ENCODE assay signal across 8 mouse cellular contexts in genomic region chr17:51178491-51179194, GRCm38 (mm10). TPM values are rescaled to one million over a fixed set of nuclear protein-coding genes. Genes with fewer than 3 reads are reported as not detected.
A peak's percentile ranks its signal among the peaks of the same experiment; 100 is the strongest.
DNase-seq lines count a peak whose midpoint lies in the region; ATAC-seq and TF ChIP-seq lines count a peak whose summit lies in the region.

No protein-coding gene starts in this region.

- H3K4me2 ChIP-seq in forebrain, postnatal 0 days (ENCODE audit: low read depth): peak overlapping the region; percentile 68
- peak overlapping the region; percentile 75 for H3K4me2 ChIP-seq in lung, embryonic 14.5 days

- no peak for TF ChIP-seq RAD21 in MEL (IDR thresholded peaks at IDR 0.05; ENCODE audit: low read depth, low read length)

- no peak for TF ChIP-seq EP300 in MEL (IDR thresholded peaks at IDR 0.05; ENCODE audit: low read depth in 1 of 2, low read length in 2 of 2)

- H3K27me3 ChIP-seq in MEL (ENCODE audit: control insufficient read depth in 1 of 2, insufficient read depth in 2 of 2, low read length in 2 of 2): no peaks in the 10 kb centered on the region
- no peaks in the 10 kb centered on the region for H3K27me3 ChIP-seq in forebrain, postnatal 0 days (ENCODE audit: insufficient read depth, low read length)
- H3K27me3 ChIP-seq in lung, embryonic 14.5 days (ENCODE audit: insufficient read depth, low read length): no peaks in the 10 kb centered on the region

- peaks cover 8 to 11% of the 10 kb centered on the region in 2 experiments for H3K4me1 ChIP-seq in MEL (ENCODE audit: control insufficient read depth in 1 of 2, insufficient read depth in 2 of 2, low read length in 2 of 2)
- H3K4me1 ChIP-seq in forebrain, postnatal 0 days (ENCODE audit: insufficient read depth): peaks cover 7% of the 10 kb centered on the region
- no peaks in the 10 kb centered on the region; the same call in 1 of the 2 replicates for H3K4me1 ChIP-seq in lung, embryonic 14.5 days (ENCODE audit: insufficient read depth)

- peak; percentile 81 to 88 for TF ChIP-seq POLR2A in MEL (IDR thresholded peaks at IDR 0.05; ENCODE audit: control insufficient read depth in 1 of 2, insufficient read depth in 1 of 2, low read depth in 1 of 2, low read length in 2 of 2, poor library complexity in 1 of 2)

- peaks cover 0 to 25% of the 10 kb centered on the region in 2 experiments; a peak in 2 of 4 replicates for H3K36me3 ChIP-seq in MEL (ENCODE audit: control insufficient read depth in 1 of 2, insufficient read depth in 2 of 2, low read length in 2 of 2)
- H3K36me3 ChIP-seq in forebrain, postnatal 0 days (ENCODE audit: insufficient read depth): no peaks in the 10 kb centered on the region
- no peaks in the 10 kb centered on the region for H3K36me3 ChIP-seq in lung, embryonic 14.5 days (ENCODE audit: insufficient read depth)

- DNase-seq in MEL (ENCODE audit: low read depth, low spot score): peak; percentile 89
- peak; percentile 77 to 79 for DNase-seq in cerebellum, adult 18-20 months
- DNase-seq in forebrain, postnatal 0 days: peak; percentile 75
- peak; percentile 79 for DNase-seq in heart, postnatal 4 days
- peak; percentile 63 to 64 for DNase-seq in layer of hippocampus, adult 2 months (ENCODE audit: low spot score in 2 of 2)
- peak; percentile 80 for DNase-seq in lung, embryonic 14.5 days
- peak; percentile 78 for DNase-seq in testis, postnatal 14 days (ENCODE audit: low spot score)

- H3K9ac ChIP-seq in MEL (ENCODE audit: control insufficient read depth, low read depth, low read length, poor library complexity, severe bottlenecking): peak overlapping the region; percentile 95
- H3K9ac ChIP-seq in forebrain, postnatal 0 days: peak overlapping the region; percentile 92
- peak overlapping the region; percentile 98 for H3K9ac ChIP-seq in lung, embryonic 14.5 days

- ATAC-seq in forebrain, postnatal 0 days: peak; percentile 76
- ATAC-seq in lung, embryonic 14.5 days (ENCODE audit: insufficient read depth): peak; percentile 83
- peak; percentile 66 for ATAC-seq in neutrophil, adult 5-6 weeks (ENCODE audit: extremely low read depth, insufficient number of reproducible peaks, low FRiP score, poor library complexity, severe bottlenecking)

- peaks cover 19% of the 10 kb centered on the region for H3K79me2 ChIP-seq in MEL (ENCODE audit: control insufficient read depth, insufficient read depth, low read length, poor library complexity)

- no peak for TF ChIP-seq CTCF in MEL (IDR thresholded peaks at IDR 0.05 in 2 of 3, conservative IDR thresholded peaks at IDR 0.05 in 1 of 3; ENCODE audit: control insufficient read depth in 1 of 3, insufficient read depth in 1 of 3, low read depth in 2 of 3, low read length in 3 of 3, poor library complexity in 1 of 3, severe bottlenecking in 1 of 3)
- TF ChIP-seq CTCF in forebrain, postnatal 0 days (IDR thresholded peaks at IDR 0.05; ENCODE audit: low read depth): no peak
- no peak for TF ChIP-seq CTCF in layer of hippocampus, adult 2 months (conservative IDR thresholded peaks at IDR 0.05)
- TF ChIP-seq CTCF in lung, embryonic 14.5 days (IDR thresholded peaks at IDR 0.05; ENCODE audit: low read depth): no peak

- H3K9me3 ChIP-seq in MEL (replicated peaks; ENCODE audit: insufficient read depth, low read length): no peaks in the 10 kb centered on the region
- no peaks in the 10 kb centered on the region for H3K9me3 ChIP-seq in forebrain, postnatal 0 days (ENCODE audit: low read length)
- H3K9me3 ChIP-seq in lung, embryonic 14.5 days (ENCODE audit: low read depth, low read length): no peaks in the 10 kb centered on the region

- WGBS in forebrain, postnatal 0 days: under 1% methylated on average over 52 of the region's 59 CpGs
- under 1% methylated on average over 59 of the region's 59 CpGs for WGBS in lung, embryonic 14.5 days

- H3K4me3 ChIP-seq in MEL (ENCODE audit: control insufficient read depth in 1 of 2, insufficient read depth in 1 of 2, low read depth in 2 of 2, low read length in 2 of 2): peak overlapping the region; percentile 86 to 95
- peak overlapping the region; percentile 75 for H3K4me3 ChIP-seq in forebrain, postnatal 0 days (ENCODE audit: low read depth, low read length)
- peak overlapping the region; percentile 87 for H3K4me3 ChIP-seq in layer of hippocampus, adult 2 months
- peak overlapping the region; percentile 77 for H3K4me3 ChIP-seq in lung, embryonic 14.5 days (ENCODE audit: low read depth, low read length)

- peak overlapping the region; percentile 94 for H3K27ac ChIP-seq in MEL (ENCODE audit: control insufficient read depth, low read depth, low read length)
- H3K27ac ChIP-seq in forebrain, postnatal 0 days (ENCODE audit: low read depth, low read length): peak overlapping the region; percentile 98
- peak overlapping the region; percentile 99 for H3K27ac ChIP-seq in layer of hippocampus, adult 2 months
- peak overlapping the region; percentile 99 for H3K27ac ChIP-seq in lung, embryonic 14.5 days (ENCODE audit: low read depth)

TF ChIP-seq in MEL, 35 proteins besides CTCF, POLR2A, EP300 and RAD21:
- TF ChIP-seq ZC3H11A (IDR thresholded peaks at IDR 0.05; ENCODE audit: low read depth, low read length) (no peak), JUND (IDR thresholded peaks at IDR 0.05; ENCODE audit: low read depth, low read length) (no peak), MYC (IDR thresholded peaks at IDR 0.05; ENCODE audit: low read depth, low read length) (0 out of 2 replicates have a peak, but pooled peaks have one; percentile 71), USF1 (IDR thresholded peaks at IDR 0.05; ENCODE audit: low read depth, low read length) (peak; percentile 24; the same call in 1 of the 2 replicates), MAFK (IDR thresholded peaks at IDR 0.05; ENCODE audit: borderline replicate concordance, low read depth, low read length) (no peak), NELFE (IDR thresholded peaks at IDR 0.05; ENCODE audit: low read depth, low read length) (peak; percentile 49; the same call in 1 of the 2 replicates), TBP (IDR thresholded peaks at IDR 0.05; ENCODE audit: low read depth, low read length) (peak; percentile 75), TCF12 (IDR thresholded peaks at IDR 0.05; ENCODE audit: low read depth, low read length) (peak; percentile 41; the same call in 1 of the 2 replicates), ELF1 (IDR thresholded peaks at IDR 0.05; ENCODE audit: low read depth, low read length) (peak; percentile 76), NRF1 (IDR thresholded peaks at IDR 0.05; ENCODE audit: insufficient read depth, low read depth, low read length, poor library complexity, severe bottlenecking) (peak; percentile 8; the same call in 1 of the 2 replicates), ETS1 (IDR thresholded peaks at IDR 0.05; ENCODE audit: low read depth, low read length) (0 out of 2 replicates have a peak, but pooled peaks have one; percentile 36), ZKSCAN1 (IDR thresholded peaks at IDR 0.05; ENCODE audit: low read depth, low read length) (no peak), ZMIZ1 (IDR thresholded peaks at IDR 0.05; ENCODE audit: low read depth, low read length) (peak; percentile 70), SIN3A (IDR thresholded peaks at IDR 0.05; ENCODE audit: low read length) (no peak; the same call in 1 of the 2 replicates), MAX (IDR thresholded peaks at IDR 0.05; ENCODE audit: low read length) (peak; percentile 74; the same call in 1 of the 2 replicates), MYB (IDR thresholded peaks at IDR 0.05; ENCODE audit: low read depth, low read length) (no peak), HCFC1 (IDR thresholded peaks at IDR 0.05; ENCODE audit: low read depth, low read length) (peak; percentile 72), UBTF (IDR thresholded peaks at IDR 0.05; ENCODE audit: borderline replicate concordance, insufficient read depth, low read depth, low read length) (peak; percentile 57; the same call in 1 of the 2 replicates), BHLHE40 (IDR thresholded peaks at IDR 0.05; ENCODE audit: borderline replicate concordance, low read depth, low read length) (peak; percentile 67; the same call in 1 of the 2 replicates), USF2 (IDR thresholded peaks at IDR 0.05; ENCODE audit: borderline replicate concordance in 1 of 2, insufficient read depth in 1 of 2, low read depth in 1 of 2, low read length in 2 of 2) (no peak), MXI1 (IDR thresholded peaks at IDR 0.05; ENCODE audit: low read depth, low read length) (peak; percentile 79)
TF ChIP-seq in MEL: peak in this region for 14.

RNA-seq across cellular contexts. Expression of gene Tbc1d5, which starts 0.5 kb away (rescaled TPM):
- 5.1 and 5.4 TPM in 2 replicates for total RNA-seq in MEL (2012; rRNA removed)
- polyA plus RNA-seq in MEL (2012; ENCODE audit: insufficient read depth in 1 of 2, insufficient read length in 2 of 2, low read depth in 1 of 2, low replicate concordance in 2 of 2, missing spikeins in 1 of 2): 100 to 1,000 TPM in 1 of 2 experiments, 1 to 10 TPM in 1; 8.2 to 116 TPM
- 14.0 and 20.2 TPM in 2 replicates for total RNA-seq in forebrain, postnatal 0 days (2014; rRNA removed)
- polyA plus RNA-seq in forebrain, postnatal 0 days (2015; fragmentation: Nextera tagmentation; extraction: Ambion mirVana): 5.9 and 7.3 TPM in 2 replicates
- total RNA-seq in heart, postnatal 4 days (2021): 10 to 100 TPM; 19.1 to 19.2 TPM
- total RNA-seq in layer of hippocampus, adult 2 months (2021): 10 to 100 TPM; 26.1 to 27.0 TPM
- 13.3 and 13.4 TPM in 2 replicates for polyA plus RNA-seq in lung, embryonic 14.5 days (2014; fragmentation: Nextera tagmentation; extraction: Ambion mirVana)
- total RNA-seq in neutrophil, adult 5-6 weeks (2017): 45.3 and 48.0 TPM in 2 replicates

Comparison
In these comparisons a context has a peak if more than half of its experiments do, and no peak if none do; other contexts are left out.
1. Peak in every context shown above with its lines: DNase-seq, ATAC-seq, H3K4me3 ChIP-seq and H3K27ac ChIP-seq.